In the genomic region with DNA sequence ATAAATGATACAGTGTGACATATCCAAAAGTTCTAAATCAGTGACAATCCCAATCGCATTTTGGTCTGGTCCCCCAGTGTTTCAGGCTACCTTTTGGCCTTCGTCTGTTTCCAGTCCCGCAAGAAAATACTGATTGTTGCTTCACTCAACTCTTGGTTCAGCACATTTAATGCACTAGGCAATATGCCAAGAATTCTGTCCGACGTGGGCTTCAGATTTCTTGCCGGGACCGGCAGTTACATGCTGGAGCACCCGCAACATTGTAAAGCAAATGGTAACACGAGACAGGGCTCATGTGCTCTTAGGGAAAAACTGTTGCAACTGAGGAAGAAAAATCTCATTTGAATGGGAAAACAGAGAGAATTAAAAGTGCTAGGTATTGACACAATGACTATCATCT, we compare ENCODE assay signal across 24 mouse cellular contexts. TPM values are rescaled to one million over a fixed set of nuclear protein-coding genes. Genes with fewer than 3 reads are reported as not detected.
A peak's percentile ranks its signal among the peaks of the same experiment; 100 is the strongest.
DNase-seq lines count a peak whose midpoint lies in the region; ATAC-seq and TF ChIP-seq lines count a peak whose summit lies in the region.
"Had no signal": no experiment of that assay in that cellular context is flagged by ENCODE, and none has a peak within 500 bp of the region (broad histone marks: within the 10 kb centered on the region; RNA-seq: fewer than 3 reads in every experiment).

No protein-coding gene starts in this region.

- H3K9me3 ChIP-seq in midbrain, postnatal 0 days (ENCODE audit: low read length): no peaks in the 10 kb centered on the region
- no peaks in the 10 kb centered on the region for H3K9me3 ChIP-seq in midbrain, embryonic 10.5 days (replicated peaks)
- no peaks in the 10 kb centered on the region for H3K9me3 ChIP-seq in embryonic facial prominence, embryonic 15.5 days (replicated peaks)
- H3K9me3 ChIP-seq: forebrain, embryonic 12.5 days; heart, embryonic 10.5 days; hindbrain, embryonic 12.5 days had no signal

- WGBS in midbrain, postnatal 0 days: 78% methylated on average over 9 of the region's 9 CpGs
- WGBS in midbrain, embryonic 10.5 days: 93% methylated on average over 9 of the region's 9 CpGs
- WGBS in embryonic facial prominence, embryonic 15.5 days: 28% methylated on average over 9 of the region's 9 CpGs

- no peak overlapping the region for H3K4me2 ChIP-seq in midbrain, postnatal 0 days (ENCODE audit: low read depth, low read length, poor library complexity, severe bottlenecking)
- H3K4me2 ChIP-seq in embryonic facial prominence, embryonic 15.5 days (replicated peaks): no peak overlapping the region
- H3K4me2 ChIP-seq: forebrain, embryonic 12.5 days; hindbrain, embryonic 12.5 days had no signal

- H3K9ac ChIP-seq in midbrain, postnatal 0 days (replicated peaks; ENCODE audit: low read length, poor library complexity, severe bottlenecking): no peak overlapping the region
- no peak overlapping the region for H3K9ac ChIP-seq in embryonic facial prominence, embryonic 15.5 days
- H3K9ac ChIP-seq: forebrain, embryonic 12.5 days; hindbrain, embryonic 12.5 days had no signal

- H3K27ac ChIP-seq in midbrain, postnatal 0 days (ENCODE audit: low read depth, low read length): no peak overlapping the region
- H3K27ac ChIP-seq in midbrain, embryonic 10.5 days (replicated peaks): no peak overlapping the region
- H3K27ac ChIP-seq in embryonic facial prominence, embryonic 15.5 days (replicated peaks): peak overlapping the region; percentile 44; the same call in 1 of the 2 replicates
- H3K27ac ChIP-seq: forebrain, embryonic 12.5 days; heart, embryonic 10.5 days; hindbrain, embryonic 12.5 days had no signal

- no peak for TF ChIP-seq CTCF in midbrain, postnatal 0 days (IDR thresholded peaks at IDR 0.05)

- no peaks in the 10 kb centered on the region for H3K27me3 ChIP-seq in midbrain, postnatal 0 days (ENCODE audit: insufficient read depth, low read length)
- H3K27me3 ChIP-seq in midbrain, embryonic 10.5 days (ENCODE audit: low read depth, poor library complexity, severe bottlenecking): no peaks in the 10 kb centered on the region
- no peaks in the 10 kb centered on the region for H3K27me3 ChIP-seq in embryonic facial prominence, embryonic 15.5 days
- H3K27me3 ChIP-seq: CH12.LX; forebrain, embryonic 12.5 days; hindbrain, embryonic 12.5 days had no signal

- no peaks in the 10 kb centered on the region for H3K36me3 ChIP-seq in midbrain, postnatal 0 days (ENCODE audit: insufficient read depth, low read length)
- H3K36me3 ChIP-seq in midbrain, embryonic 10.5 days: no peaks in the 10 kb centered on the region
- H3K36me3 ChIP-seq in embryonic facial prominence, embryonic 15.5 days: no peaks in the 10 kb centered on the region
- H3K36me3 ChIP-seq: forebrain, embryonic 12.5 days; heart, embryonic 10.5 days; hindbrain, embryonic 12.5 days had no signal

- DNase-seq in gastrocnemius, adult 18-20 months (ENCODE audit: low spot score): peak; percentile 32
- no peak for DNase-seq in gastrocnemius, postnatal 4 days (ENCODE audit: low spot score in 2 of 2)
- DNase-seq in midbrain, postnatal 0 days (ENCODE audit: low spot score): peak; percentile 8
- no peak for DNase-seq in midbrain, embryonic 10.5 days (ENCODE audit: low spot score)
- no peak for DNase-seq in layer of hippocampus, postnatal 36 days
- no peak for DNase-seq in testis, postnatal 10 days (ENCODE audit: low spot score)
- DNase-seq: adrenal gland, adult 8-10 months; adrenal gland, postnatal 36 days; cerebellum, adult 11 months; cerebellum, adult 8-10 months; cerebellum, postnatal 14 days; embryo, embryonic 11 days; gastrocnemius, postnatal 36 days; heart, adult 18-20 months; heart, postnatal 10 days; heart, postnatal 4 days had no signal

- ATAC-seq in midbrain, postnatal 0 days (ENCODE audit: low FRiP score): no peak
- ATAC-seq in embryonic facial prominence, embryonic 15.5 days (ENCODE audit: insufficient number of reproducible peaks, low FRiP score, low TSS enrichment, low read depth): no peak
- ATAC-seq: forebrain, embryonic 16.5 days; hindbrain, embryonic 16.5 days; inflammation-experienced regulatory T-cells, adult 6 months had no signal

- H3K4me1 ChIP-seq in midbrain, postnatal 0 days (ENCODE audit: insufficient read depth, low read length): no peaks in the 10 kb centered on the region
- H3K4me1 ChIP-seq in midbrain, embryonic 10.5 days: 0 out of 2 replicates have a peak, but pooled peaks cover 5% of the 10 kb centered on the region
- no peaks in the 10 kb centered on the region; the same call in 1 of the 2 replicates for H3K4me1 ChIP-seq in embryonic facial prominence, embryonic 15.5 days
- H3K4me1 ChIP-seq: forebrain, embryonic 12.5 days; heart, embryonic 10.5 days; hindbrain, embryonic 12.5 days had no signal

- no peak overlapping the region for H3K4me3 ChIP-seq in midbrain, postnatal 0 days (ENCODE audit: low read depth, low read length)
- H3K4me3 ChIP-seq in midbrain, embryonic 10.5 days: no peak overlapping the region
- no peak overlapping the region for H3K4me3 ChIP-seq in embryonic facial prominence, embryonic 15.5 days (replicated peaks)
- H3K4me3 ChIP-seq: forebrain, embryonic 12.5 days; heart, embryonic 10.5 days; hindbrain, embryonic 12.5 days had no signal

RNA-seq across cellular contexts. Expression of a gene that starts 42.3 kb away (rescaled TPM):
- 10 to 100 TPM; 10.1 to 10.4 TPM for total RNA-seq in gastrocnemius, adult 18-20 months (2021)
- total RNA-seq in gastrocnemius, postnatal 4 days (2021): 10 to 100 TPM; 35.0 to 37.1 TPM
- 15.5 and 21.2 TPM in 2 replicates for total RNA-seq in midbrain, postnatal 0 days (2014; rRNA removed)
- polyA plus RNA-seq in midbrain, postnatal 0 days (2015; fragmentation: Nextera tagmentation; extraction: Ambion mirVana): 4.5 and 5.9 TPM in 2 replicates
- polyA plus RNA-seq in midbrain, embryonic 10.5 days (2016; fragmentation: Nextera tagmentation; extraction: Ambion mirVana): 10.0 and 10.3 TPM in 2 replicates
- 23.5 and 26.4 TPM in 2 replicates for polyA plus RNA-seq in embryonic facial prominence, embryonic 15.5 days (2015; fragmentation: Nextera tagmentation; extraction: Ambion mirVana)
- 10 to 100 TPM; 19.8 to 23.6 TPM for total RNA-seq in layer of hippocampus, postnatal 36 days (2021)

Comparison
In these comparisons a context has a peak if more than half of its experiments do, and no peak if none do; other contexts are left out.
1. DNase-seq: peak in gastrocnemius, adult 18-20 months (single experiment) and midbrain, postnatal 0 days (single experiment); none in gastrocnemius, postnatal 4 days (0 of 2), midbrain, embryonic 10.5 days (single experiment), layer of hippocampus, postnatal 36 days (0 of 2) and testis, postnatal 10 days (single experiment).